Mouse (Mus musculus) lung, postnatal 36 days (tissue): ENCODE measurements around the gene Atxn7l1.

Source experiments
- DNase-seq: peaks from one replicate; pipeline ENCODE4 v3.0.0; 2022; ENCODE audit warnings: mixed read lengths

The Atxn7l1 gene

GRCm38 (mm10) chr12:33280805-33281204 is 133.3 kb downstream of the Atxn7l1 start:
- peak; percentile 83 for DNase-seq

GRCm38 (mm10) chr12:33284344-33284936 is 136.9 kb downstream of the Atxn7l1 start:
- DNase-seq = no peak

DNA sequence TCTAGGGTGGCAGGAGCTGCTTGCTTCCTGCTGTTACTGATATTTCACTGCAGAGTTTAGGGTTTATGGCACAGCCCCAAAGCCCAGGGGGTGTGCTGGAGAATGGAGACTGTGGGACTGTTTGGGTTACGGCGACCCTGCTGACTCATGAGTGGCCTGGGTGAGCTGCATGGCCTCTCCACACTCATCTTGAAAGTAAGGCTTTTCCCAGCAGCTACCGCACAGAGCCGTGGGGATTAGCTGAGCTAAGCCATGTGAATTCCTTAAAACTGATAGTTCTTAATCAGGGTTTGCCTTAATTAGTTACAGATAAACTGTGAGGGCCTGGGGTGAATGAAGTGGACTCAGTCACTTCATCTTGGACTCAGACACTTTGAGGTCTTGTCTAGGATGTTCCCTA is 137.9 kb downstream of the Atxn7l1 start:
- no peak for DNase-seq

- DNase-seq = peak; percentile 48
Observed at GRCm38 (mm10) chr12:33285933-33286649, 138.6 kb downstream of the Atxn7l1 start.

- DNase-seq = no peak
Observed at GRCm38 (mm10) chr12:33287686-33288085, 140.2 kb downstream of the Atxn7l1 start.

GRCm38 (mm10) chr12:33288746-33289145 is 141.3 kb downstream of the Atxn7l1 start:
- DNase-seq = no peak

GRCm38 (mm10) chr12:33302070-33302469 is 154.6 kb downstream of the Atxn7l1 start:
- peak; percentile 91 for DNase-seq

DNA sequence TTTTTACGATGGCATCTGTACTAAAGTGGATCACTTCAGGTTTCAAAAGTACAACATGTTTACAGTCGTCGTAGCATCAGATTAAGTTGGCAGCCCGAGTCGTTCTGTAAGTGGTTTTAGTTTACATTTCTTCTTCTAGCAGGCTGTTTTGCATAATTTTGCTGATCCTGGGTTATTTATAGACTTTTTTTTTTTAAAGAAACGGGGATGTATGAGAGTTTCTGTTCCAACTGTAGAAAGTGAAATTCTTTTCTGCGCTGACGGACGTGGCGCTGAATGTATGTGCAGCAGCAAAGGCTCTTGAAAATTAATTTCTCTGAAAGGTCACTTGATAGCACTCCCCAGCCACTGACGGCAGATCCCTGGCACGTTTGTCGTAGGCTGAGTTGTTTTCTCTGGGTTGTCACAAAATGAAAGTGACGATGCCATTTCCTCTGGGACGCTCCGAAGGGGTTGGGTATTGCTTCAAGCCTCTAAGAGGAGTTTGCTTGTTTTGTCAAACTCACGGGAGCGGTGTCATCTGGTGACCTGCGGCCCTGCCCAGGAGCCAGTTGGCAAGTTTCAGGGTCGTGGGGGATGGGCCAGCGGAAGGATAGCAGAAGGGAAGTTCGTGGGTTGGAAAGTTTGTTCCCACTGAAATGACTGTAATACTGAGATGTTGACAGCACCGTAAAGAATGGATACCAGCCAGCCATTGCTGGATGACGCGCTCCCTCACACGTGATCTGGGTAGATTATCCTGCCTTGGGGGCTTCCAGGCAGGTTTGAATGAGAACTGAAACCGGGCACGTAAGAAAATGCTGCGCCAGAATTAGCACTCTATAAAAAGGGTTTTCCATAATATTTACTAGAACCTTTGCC is 155.3 kb downstream of the Atxn7l1 start:
- DNase-seq = peak; percentile 79

DNA sequence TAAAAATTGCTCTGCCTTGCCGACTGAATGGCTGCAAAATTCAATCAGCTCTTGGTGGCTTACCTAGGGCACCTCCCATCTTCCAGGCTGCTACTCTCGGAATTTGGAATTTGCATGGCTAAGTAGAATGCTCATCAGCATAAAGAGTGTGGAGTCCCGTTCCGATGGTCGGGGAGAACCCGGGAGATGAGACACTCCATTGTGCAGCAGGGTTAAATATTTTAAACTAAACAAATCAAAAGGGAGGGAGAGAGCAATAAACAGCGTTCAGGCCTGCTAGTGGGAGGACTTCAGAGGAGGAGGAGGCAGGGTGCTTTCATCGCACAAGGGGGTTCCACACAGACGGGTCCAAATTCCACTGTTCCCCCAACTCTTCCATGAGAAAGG is 155.9 kb downstream of the Atxn7l1 start:
- peak; percentile 11 for DNase-seq

DNA sequence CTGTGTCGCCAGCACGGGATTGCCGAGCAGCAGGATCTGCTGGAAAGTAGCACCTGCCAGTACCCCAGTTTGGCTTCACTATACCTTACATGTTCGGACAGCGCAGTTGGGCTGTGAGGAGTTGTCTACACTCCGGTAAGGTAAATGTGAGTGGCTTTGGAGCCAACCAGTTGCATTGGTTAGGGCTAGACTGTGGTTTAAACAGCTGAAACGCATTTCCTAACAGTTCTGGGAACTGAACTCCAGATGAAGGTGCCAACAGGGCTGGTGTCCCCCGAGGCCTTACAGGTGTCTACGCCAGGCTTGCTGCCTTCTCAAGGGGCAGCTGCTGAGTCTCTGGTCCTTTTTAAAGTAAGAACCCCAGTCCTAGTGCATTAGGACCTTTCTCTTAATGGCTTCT is 157.6 kb downstream of the Atxn7l1 start:
- no peak for DNase-seq

DNA sequence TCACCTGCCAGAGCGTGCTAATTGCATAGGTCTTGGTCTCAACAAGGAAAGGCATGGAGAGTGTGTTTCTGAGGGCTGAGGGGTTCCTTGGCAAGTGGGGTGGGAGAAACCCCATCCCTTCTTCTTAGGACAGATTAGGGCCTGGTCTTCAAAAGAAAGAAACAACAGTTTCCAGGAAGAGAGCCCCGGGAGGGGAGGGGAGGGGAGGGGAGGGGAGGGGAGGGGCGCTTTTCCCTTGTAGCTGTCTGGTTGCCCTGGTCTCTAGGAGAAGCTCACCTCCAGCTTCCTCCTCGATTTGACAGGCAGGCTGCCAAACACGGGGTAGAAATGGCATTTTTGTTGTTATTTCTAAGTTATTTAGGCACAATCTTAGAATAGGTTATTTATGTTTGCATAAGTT is 159.0 kb downstream of the Atxn7l1 start:
- no peak for DNase-seq

GRCm38 (mm10) chr12:33308668-33309067 is 161.2 kb downstream of the Atxn7l1 start:
- DNase-seq = no peak

DNA sequence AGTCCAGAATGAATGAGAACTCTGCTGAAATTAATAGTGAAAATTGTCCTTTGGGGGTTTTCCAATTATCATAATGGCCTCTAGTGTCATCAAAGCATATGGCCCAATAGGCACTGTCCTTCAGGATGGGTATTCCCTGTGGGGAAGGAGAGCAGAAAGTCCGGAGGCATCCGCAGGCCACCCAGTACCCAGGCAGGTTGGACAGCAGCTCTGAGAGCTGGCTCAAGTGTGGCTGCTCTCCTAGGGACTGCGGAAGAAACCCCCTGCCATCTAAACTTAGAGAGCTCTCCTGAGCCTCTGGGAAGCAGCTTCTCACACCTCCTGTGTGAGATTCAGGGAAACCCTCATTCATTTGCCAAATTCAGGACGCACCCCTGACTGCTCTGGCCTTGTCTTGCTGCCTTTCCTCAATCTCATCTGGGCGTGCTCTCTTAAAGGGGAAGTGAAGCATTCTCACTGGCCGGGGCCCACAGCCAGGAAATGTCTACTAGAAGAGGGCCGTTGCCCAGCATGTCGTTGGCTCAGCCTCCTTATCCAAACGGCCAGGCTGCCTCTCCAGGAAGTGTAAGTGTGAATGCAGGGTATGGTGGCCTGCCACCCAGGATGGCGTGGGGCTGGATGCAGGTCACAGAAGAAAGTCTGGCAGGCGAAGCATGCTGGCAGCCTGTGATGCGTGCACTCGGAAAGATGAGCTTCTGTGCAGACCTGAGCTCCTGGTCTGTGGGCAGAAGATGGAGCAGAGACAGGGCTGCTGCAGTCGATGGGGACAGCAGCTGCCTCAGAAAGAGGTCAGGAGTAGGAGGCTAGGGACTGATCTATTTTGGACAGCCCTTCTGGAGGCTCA is 166.6 kb downstream of the Atxn7l1 start:
- DNase-seq = peak; percentile 89

- peak; percentile 78 for DNase-seq
Observed at GRCm38 (mm10) chr12:33314924-33315643, 167.6 kb downstream of the Atxn7l1 start.

DNA sequence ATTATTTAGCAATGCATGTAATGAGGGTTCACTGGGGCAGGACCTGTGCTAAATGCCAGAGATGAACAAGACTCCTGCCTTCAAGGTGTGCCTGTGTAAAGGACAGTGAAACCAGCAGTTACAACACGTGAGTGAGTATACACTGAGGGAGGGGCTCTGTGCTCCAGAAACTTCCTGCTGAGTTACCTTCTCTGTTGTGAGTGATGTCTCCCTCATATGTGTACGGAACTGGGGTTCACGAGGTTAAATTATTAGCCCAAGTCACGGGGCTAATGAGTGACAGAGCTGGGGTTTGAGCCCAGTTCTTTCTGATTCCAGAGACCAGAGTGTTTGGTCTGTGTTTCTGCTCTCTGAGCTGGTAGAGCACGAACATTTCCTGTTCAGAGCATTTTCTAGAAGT is 168.3 kb downstream of the Atxn7l1 start:
- DNase-seq = peak; percentile 22

GRCm38 (mm10) chr12:33317792-33318530 is 170.5 kb downstream of the Atxn7l1 start:
- DNase-seq = no peak

GRCm38 (mm10) chr12:33322547-33322946 is 175.1 kb downstream of the Atxn7l1 start:
- no peak for DNase-seq

DNA sequence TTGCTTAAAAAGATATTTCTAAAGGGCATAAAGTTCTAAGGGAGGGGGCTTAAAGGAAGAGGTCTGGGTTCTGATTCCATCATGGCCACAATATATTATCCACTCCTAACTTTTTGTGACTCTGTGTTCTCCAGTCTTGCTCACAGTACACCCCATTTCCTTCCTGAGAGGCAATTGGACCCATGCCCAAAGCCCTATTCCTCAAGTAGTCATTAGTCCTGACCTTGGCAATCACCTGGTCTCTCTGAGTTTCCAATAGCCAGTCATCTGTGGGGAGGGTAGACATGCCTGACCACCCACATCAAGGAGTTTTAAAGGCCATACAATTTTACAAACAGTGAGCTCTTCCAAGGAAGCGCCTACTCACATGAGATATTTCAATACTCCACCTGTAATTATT is 176.3 kb downstream of the Atxn7l1 start:
- DNase-seq = peak; percentile 31

DNA sequence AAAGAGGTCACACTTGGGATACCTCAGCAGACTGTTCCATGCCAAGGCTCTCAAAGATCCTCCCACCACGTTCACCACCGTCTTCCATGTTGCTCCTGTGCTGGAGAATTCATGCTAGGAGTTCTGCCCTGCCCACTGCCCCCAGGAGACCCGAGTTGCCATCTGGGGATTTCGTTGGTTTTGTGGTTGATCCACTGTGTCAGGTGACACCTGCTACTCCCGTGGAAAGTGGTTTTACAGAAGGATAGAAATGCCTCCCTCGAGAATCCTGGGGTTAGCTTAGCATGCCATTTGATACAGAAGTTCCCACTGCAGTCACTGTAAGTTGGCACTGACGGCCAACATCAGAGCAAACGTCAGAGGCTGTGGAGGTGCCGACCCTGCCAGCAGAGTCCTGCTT is 177.9 kb downstream of the Atxn7l1 start:
- no peak for DNase-seq

DNA sequence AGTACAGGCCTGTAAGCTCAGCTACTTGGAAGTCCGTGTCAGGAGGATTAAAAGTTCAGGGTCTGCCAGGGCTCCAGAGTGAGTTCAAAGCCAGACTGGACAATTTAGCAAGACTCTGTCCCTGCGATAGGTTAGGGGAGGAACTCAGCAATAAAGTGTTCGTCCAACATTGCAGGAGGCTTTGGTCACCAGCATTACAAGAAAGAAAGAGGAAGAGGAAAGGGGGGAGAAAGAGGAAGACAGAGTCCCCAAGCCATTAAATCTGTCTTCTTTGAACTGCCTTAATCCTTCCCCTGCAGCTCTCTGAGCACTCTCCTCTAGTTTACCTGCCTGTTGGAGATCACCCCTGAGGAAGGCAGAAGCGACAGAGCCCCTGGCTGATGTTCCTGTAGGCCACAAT is 184.6 kb downstream of the Atxn7l1 start:
- DNase-seq = no peak

DNA sequence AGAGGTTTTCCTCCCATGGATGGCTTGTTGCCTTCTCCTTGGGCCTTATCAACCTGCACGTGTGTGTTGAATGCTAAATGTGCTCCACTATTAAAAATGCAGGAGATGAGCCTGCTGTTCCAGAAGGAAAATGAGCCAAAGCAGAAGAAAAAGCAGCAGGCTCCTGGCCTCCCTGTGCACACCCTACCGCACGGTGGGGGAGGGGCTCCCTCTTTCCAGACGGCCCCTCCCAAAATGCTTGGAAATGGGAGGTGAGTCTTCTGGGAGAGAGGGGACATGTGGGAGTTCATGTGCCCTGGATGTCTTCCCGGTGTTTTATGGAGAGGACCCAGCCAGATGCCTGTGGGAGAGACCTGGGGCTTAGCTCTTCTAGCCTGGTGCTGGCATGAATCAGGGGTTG is 185.3 kb downstream of the Atxn7l1 start:
- no peak for DNase-seq
